Mouse (Mus musculus) C2C12 (cell line): Measurements from ENCODE around the gene Lrp6. TPM values are rescaled to one million over a fixed set of nuclear protein-coding genes. Genes with fewer than 3 reads are reported as not detected.

Experiments
- H3K27me3 ChIP-seq: one replicate; pipeline ENCODE4 v1.6.1; 2011; ENCODE audit not compliant: control insufficient read depth, insufficient read depth, insufficient read length
- H3K36me3 ChIP-seq: one replicate; pipeline ENCODE4 v1.6.1; 2011; ENCODE audit not compliant: control insufficient read depth, insufficient read depth
- H3K4me3 ChIP-seq: one replicate; pipeline ENCODE4 v1.5.1; 2011; ENCODE audit warnings: mild to moderate bottlenecking, control low read depth; ENCODE audit not compliant: poor library complexity, insufficient read depth, severe bottlenecking
- H3K79me2 ChIP-seq: one replicate; pipeline ENCODE4 v1.6.1; 2011; ENCODE audit not compliant: control insufficient read depth, insufficient read depth
- H3K79me3 ChIP-seq: one replicate; pipeline ENCODE4 v1.6.1; 2011; ENCODE audit warnings: low read depth, control low read depth
- H3ac ChIP-seq: one replicate; pipeline ENCODE3; 2011; ENCODE audit warnings: low read depth; ENCODE audit not compliant: control insufficient read depth, insufficient read length
- CEBPB ChIP-seq: IDR thresholded peaks from one replicate; pipeline ENCODE4 v1.6.1; 2011; ENCODE audit warnings: low read depth, mild to moderate bottlenecking, control low read depth, moderate library complexity
- CTCF ChIP-seq: IDR thresholded peaks from one replicate; pipeline ENCODE4 v1.5.1; 2011; ENCODE audit not compliant: control insufficient read depth, insufficient read depth, insufficient read length
- FOSL1 ChIP-seq: IDR thresholded peaks from one replicate; pipeline ENCODE4 v1.8.0; 2011; ENCODE audit warnings: mild to moderate bottlenecking, low read length; ENCODE audit not compliant: poor library complexity, insufficient read depth, severe bottlenecking
- MAX ChIP-seq: IDR thresholded peaks from one replicate; pipeline ENCODE4 v1.6.1; 2011; ENCODE audit warnings: mild to moderate bottlenecking, control low read depth
- MYOD1 ChIP-seq: IDR thresholded peaks from one replicate; pipeline ENCODE4 v1.6.1; 2011; ENCODE audit warnings: low read depth; ENCODE audit not compliant: control insufficient read depth, insufficient read length
- MYOG ChIP-seq: IDR thresholded peaks from one replicate; pipeline ENCODE4 v1.6.1; 2011; ENCODE audit not compliant: control insufficient read depth, insufficient read length; ENCODE audit errors: extremely low read depth
- USF1 ChIP-seq: IDR thresholded peaks from one replicate; pipeline ENCODE4 v1.6.1; 2011; ENCODE audit warnings: low read depth, mild to moderate bottlenecking, control low read depth, moderate library complexity
- polyA plus RNA-seq: library from polyadenylated mRNA; unstranded; fragments of >200 nt; fragmentation: generic; extraction: Trizol; gene quantifications from one replicate; pipeline ENCODE4 v1.2.1, GENCODE M21; 2012; ENCODE audit warnings: missing spikeins

Gene Lrp6
- polyA plus RNA-seq, 1 experiment, result 5.9 TPM

GRCm38 (mm10) chr6:134544093-134544492, 22.7 kb downstream of the Lrp6 start:
- Histone ChIP-seq H3K79me2 (peaks cover 100% of the 10 kb centered on the region), H3K4me3 (no peak overlapping the region), H3K27me3 (no peaks in the 10 kb centered on the region), H3ac (no peak overlapping the region), H3K36me3 (peaks cover 12% of the 10 kb centered on the region), H3K79me3 (peaks cover 70% of the 10 kb centered on the region)
- TF ChIP-seq USF1 (peak; percentile 20), CTCF (no peak)

GRCm38 (mm10) chr6:134543607-134544006, 23.2 kb downstream of the Lrp6 start:
- H3K27me3 ChIP-seq, result no peaks in the 10 kb centered on the region
- H3K79me2 ChIP-seq, result peaks cover 100% of the 10 kb centered on the region
- TF ChIP-seq USF1 (no peak), MYOG (no peak), FOSL1 (no peak), CEBPB (no peak), MAX (no peak)
- peaks cover 12% of the 10 kb centered on the region for H3K36me3 ChIP-seq
- no peak overlapping the region for H3ac ChIP-seq
- H3K79me3 ChIP-seq, result peaks cover 70% of the 10 kb centered on the region
- no peak overlapping the region for H3K4me3 ChIP-seq

DNA sequence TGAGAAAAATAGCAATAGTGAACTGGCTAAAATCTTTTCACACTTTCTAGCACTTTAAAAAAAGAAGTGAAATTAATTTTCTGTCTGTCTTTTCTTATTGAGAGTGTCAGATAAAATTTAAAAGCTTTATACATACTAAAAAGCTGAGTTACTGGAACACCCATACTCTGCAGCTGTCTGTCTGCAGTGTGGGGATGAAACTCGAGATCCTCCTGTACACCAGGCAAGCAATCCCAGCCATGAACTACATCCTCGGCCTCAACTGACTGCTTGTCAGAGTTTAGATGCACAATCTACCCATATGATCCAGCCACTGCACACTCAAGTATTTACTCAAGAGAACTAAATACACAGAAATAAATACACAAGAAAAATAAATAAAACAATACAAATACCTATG, 24.4 kb downstream of the Lrp6 start:
- no peaks in the 10 kb centered on the region for H3K27me3 ChIP-seq
- H3K79me3 ChIP-seq, result peaks cover 63% of the 10 kb centered on the region
- peaks cover 12% of the 10 kb centered on the region for H3K36me3 ChIP-seq
- peaks cover 100% of the 10 kb centered on the region for H3K79me2 ChIP-seq
- H3K4me3 ChIP-seq, result no peak overlapping the region
- TF ChIP-seq CTCF, result no peak
- no peak for TF ChIP-seq FOSL1
- TF ChIP-seq MYOD1, result no peak
- TF ChIP-seq MAX, result no peak
- no peak for TF ChIP-seq USF1
- no peak for TF ChIP-seq MYOG
- no peak for TF ChIP-seq CEBPB
- H3ac ChIP-seq, result no peak overlapping the region

DNA sequence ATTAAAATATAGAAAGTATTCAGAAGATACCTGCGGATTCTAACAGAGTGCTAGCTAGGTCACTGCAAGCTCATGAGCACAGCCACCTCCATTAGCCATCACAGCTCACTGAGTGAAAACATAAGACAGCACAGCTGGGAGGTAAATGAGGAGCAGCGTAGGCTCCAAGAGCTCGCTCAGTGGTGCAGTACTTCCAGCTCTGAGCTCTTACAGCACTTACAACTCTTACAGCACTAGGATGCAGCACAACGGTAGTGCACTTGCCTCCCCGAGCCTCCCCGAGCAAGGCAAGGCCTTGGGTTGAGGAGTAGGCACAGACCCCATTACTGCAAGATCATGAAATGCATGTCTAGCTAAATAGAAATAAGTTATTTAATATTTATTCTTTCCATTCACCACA, 26.6 kb downstream of the Lrp6 start:
- Histone ChIP-seq H3K79me2 (peaks cover 97% of the 10 kb centered on the region), H3K27me3 (no peaks in the 10 kb centered on the region), H3ac (no peak overlapping the region), H3K36me3 (peaks cover 16% of the 10 kb centered on the region), H3K4me3 (no peak overlapping the region), H3K79me3 (peaks cover 46% of the 10 kb centered on the region)
- TF ChIP-seq FOSL1, result no peak
- TF ChIP-seq MYOG, result no peak
- TF ChIP-seq MAX, result no peak
- TF ChIP-seq CTCF, result no peak
- TF ChIP-seq MYOD1, result no peak
- TF ChIP-seq CEBPB, result no peak
- TF ChIP-seq USF1, result no peak

- Histone ChIP-seq H3K79me3 (peaks cover 46% of the 10 kb centered on the region), H3K36me3 (peaks cover 18% of the 10 kb centered on the region), H3K4me3 (no peak overlapping the region), H3ac (no peak overlapping the region), H3K27me3 (no peaks in the 10 kb centered on the region), H3K79me2 (peaks cover 97% of the 10 kb centered on the region)
- TF ChIP-seq FOSL1 (no peak), USF1 (no peak), MYOG (no peak)
These were observed 27.3 kb downstream of the Lrp6 start for GRCm38 (mm10) chr6:134539459-134539858.

DNA sequence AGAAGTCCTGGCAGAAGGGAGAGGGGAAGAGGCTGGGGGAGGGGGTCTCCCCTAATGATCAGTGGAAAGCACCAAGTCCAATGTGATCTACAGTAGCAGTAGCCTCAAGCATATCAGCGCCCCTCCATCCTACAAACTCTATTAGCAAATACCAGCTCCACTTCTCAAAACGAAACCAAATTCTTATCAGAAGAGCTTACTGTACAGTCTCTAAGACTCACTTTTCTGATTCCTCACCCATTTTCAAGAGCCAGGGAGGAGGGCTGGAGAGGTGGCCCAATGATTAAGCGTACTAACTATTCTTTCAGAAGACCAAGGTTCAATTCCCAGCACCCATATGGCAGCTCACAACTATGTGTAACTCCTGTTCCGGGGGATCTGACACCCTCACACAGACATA, 28.0 kb downstream of the Lrp6 start:
- Histone ChIP-seq H3K79me2 (peaks cover 97% of the 10 kb centered on the region), H3K27me3 (no peaks in the 10 kb centered on the region), H3K4me3 (no peak overlapping the region), H3K79me3 (peaks cover 48% of the 10 kb centered on the region), H3K36me3 (peaks cover 18% of the 10 kb centered on the region), H3ac (no peak overlapping the region)
- TF ChIP-seq FOSL1 (no peak), MYOD1 (no peak), MAX (no peak), USF1 (no peak), CEBPB (no peak), MYOG (no peak), CTCF (no peak)
